Mouse (Mus musculus): Measurements from ENCODE around the gene Tln1. TPM values are rescaled to one million over a fixed set of nuclear protein-coding genes. Genes with fewer than 3 reads are reported as not detected.
A peak's percentile ranks its signal among the peaks of the same experiment; 100 is the strongest.

Gene Tln1
- polyA plus RNA-seq, 1 experiment from 2014 or later = 40.4 TPM

GRCm38 (mm10) chr4:43507938-43508665 is 54.4 kb downstream of the Tln1 start:
- Histone ChIP-seq H3K27me3 (ENCODE audit: control insufficient read depth, insufficient read depth, low read length) (peaks cover 21% of the 10 kb centered on the region), H3K4me1 (ENCODE audit: control insufficient read depth, insufficient read depth, low read length) (peaks cover 3% of the 10 kb centered on the region; the same call in 1 of the 2 replicates), H3K36me3 (ENCODE audit: control insufficient read depth, insufficient read depth, low read length) (no peaks in the 10 kb centered on the region), H3K9ac (ENCODE audit: low read length) (peak overlapping the region; percentile 36), H3K4me3 (ENCODE audit: low read depth, low read length) (peak overlapping the region; percentile 26), H3K4me2 (peak overlapping the region; percentile 53), H3K9me3 (ENCODE audit: control insufficient read depth, low read length) (no peaks in the 10 kb centered on the region), H3K27ac (ENCODE audit: low read depth, low read length) (no peak overlapping the region)
- peak; percentile 27; the same call in 1 of the 2 replicates for ATAC-seq (ENCODE audit: low FRiP score)
- WGBS = 16% methylated on average over 22 of the region's 22 CpGs
- DNase-seq (ENCODE audit: low spot score, missing footprints) = no peak

DNA sequence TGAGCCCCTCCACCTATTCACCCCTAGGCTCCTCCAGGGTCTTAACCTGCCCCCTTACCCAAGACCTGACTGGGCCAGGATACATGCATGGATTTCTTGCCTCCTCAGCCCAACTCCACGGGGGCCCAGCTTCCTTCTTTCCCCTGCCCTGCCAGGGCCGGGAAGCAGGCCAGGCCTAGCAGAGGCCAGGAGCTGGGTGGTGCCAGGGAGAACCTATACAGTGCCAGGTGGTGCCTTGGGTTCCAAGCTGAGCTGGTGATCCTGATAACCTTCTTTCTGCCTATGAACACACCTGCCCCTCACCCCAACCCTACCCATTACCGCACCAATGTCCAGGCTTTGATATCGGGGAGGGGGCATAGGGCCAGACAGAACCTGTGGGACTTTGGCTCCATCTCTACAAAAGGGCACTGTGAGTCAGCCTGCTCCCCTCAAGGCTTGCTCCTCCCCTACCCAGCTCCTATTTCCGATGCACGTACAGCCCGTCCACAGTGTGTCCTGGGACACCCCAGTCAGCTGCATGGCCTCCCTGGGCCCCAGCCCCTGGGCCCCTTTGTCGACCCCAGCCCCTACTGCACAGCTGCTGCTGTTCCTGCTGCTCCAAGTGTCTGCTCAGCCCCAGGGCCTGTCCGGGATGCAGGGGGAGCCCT is 55.8 kb downstream of the Tln1 start, which contains the start of gene Car9:
Car9 (plus strand) TSS at position 431 of the 650 bp plus-strand sequence.
- no peak within 1 kb of the TSS for H3K27ac ChIP-seq (ENCODE audit: low read depth, low read length)
- no peaks in the 10 kb centered on the region for H3K36me3 ChIP-seq (ENCODE audit: control insufficient read depth, insufficient read depth, low read length)
- no peak within 1 kb of the TSS for H3K9ac ChIP-seq (ENCODE audit: low read length)
- H3K4me3 ChIP-seq (ENCODE audit: low read depth, low read length) = no peak within 1 kb of the TSS
- DNase-seq (ENCODE audit: low spot score, missing footprints) (no peak), ATAC-seq (ENCODE audit: low FRiP score) (no peak)
- no peaks in the 10 kb centered on the region for H3K9me3 ChIP-seq (ENCODE audit: control insufficient read depth, low read length)
- WGBS = 49% methylated on average over 9 of the region's 9 CpGs
- H3K27me3 ChIP-seq (ENCODE audit: control insufficient read depth, insufficient read depth, low read length) = peaks cover 21% of the 10 kb centered on the region
- H3K4me1 ChIP-seq (ENCODE audit: control insufficient read depth, insufficient read depth, low read length) = peaks cover 3% of the 10 kb centered on the region; the same call in 1 of the 2 replicates
- H3K4me2 ChIP-seq = no peak within 1 kb of the TSS

DNA sequence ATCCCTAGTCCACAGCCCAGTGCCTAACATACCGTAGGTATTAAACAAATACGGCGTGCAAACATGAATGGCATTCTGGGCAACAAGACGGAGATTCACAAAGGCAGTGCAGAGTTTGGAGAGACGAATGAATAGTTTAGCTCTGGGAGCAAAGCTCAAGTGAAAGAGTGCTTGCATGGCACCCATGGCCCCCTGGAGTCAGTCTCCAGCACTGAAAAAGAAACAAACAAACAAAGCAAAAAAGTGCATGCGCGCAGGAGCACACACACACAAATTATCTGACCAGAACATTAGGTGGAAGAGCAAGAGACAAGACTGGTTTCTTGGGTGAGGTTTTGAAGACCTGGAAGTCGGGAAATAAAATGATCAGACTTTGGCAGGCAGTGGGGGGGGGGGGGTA is 56.4 kb downstream of the Tln1 start:
- Histone ChIP-seq H3K9me3 (ENCODE audit: control insufficient read depth, low read length) (no peaks in the 10 kb centered on the region), H3K27ac (ENCODE audit: low read depth, low read length) (no peak overlapping the region), H3K27me3 (ENCODE audit: control insufficient read depth, insufficient read depth, low read length) (peaks cover 21% of the 10 kb centered on the region), H3K4me2 (no peak overlapping the region), H3K4me3 (ENCODE audit: low read depth, low read length) (no peak overlapping the region), H3K4me1 (ENCODE audit: control insufficient read depth, insufficient read depth, low read length) (peaks cover 3% of the 10 kb centered on the region; the same call in 1 of the 2 replicates), H3K36me3 (ENCODE audit: control insufficient read depth, insufficient read depth, low read length) (no peaks in the 10 kb centered on the region), H3K9ac (ENCODE audit: low read length) (no peak overlapping the region)
- no peak for ATAC-seq (ENCODE audit: low FRiP score)
- DNase-seq (ENCODE audit: low spot score, missing footprints) = no peak
- 74% methylated on average over 8 of the region's 8 CpGs for WGBS

DNA sequence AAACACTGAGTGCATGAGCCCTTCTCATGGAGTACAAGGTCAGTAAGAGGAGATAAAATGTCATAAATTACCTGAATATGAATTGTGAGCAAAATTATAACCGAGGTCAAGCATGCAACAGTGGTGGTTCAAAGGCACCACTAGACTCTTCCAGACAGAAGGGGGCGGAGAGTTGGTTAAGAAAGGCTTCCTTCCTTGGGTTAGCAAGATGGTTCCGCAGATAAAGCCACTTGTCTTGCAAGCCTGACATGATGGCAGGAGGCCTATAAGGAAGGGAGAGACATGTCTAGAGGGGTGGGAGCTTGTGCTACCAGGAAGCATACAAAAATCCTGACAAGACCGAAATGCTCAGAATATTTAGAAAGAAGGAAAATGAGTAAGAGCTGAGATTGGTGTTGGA is 58.2 kb downstream of the Tln1 start:
- Histone ChIP-seq H3K9me3 (ENCODE audit: control insufficient read depth, low read length) (no peaks in the 10 kb centered on the region), H3K4me3 (ENCODE audit: low read depth, low read length) (no peak overlapping the region), H3K27me3 (ENCODE audit: control insufficient read depth, insufficient read depth, low read length) (peaks cover 21% of the 10 kb centered on the region), H3K4me1 (ENCODE audit: control insufficient read depth, insufficient read depth, low read length) (peaks cover 3% of the 10 kb centered on the region; the same call in 1 of the 2 replicates), H3K9ac (ENCODE audit: low read length) (no peak overlapping the region), H3K27ac (ENCODE audit: low read depth, low read length) (no peak overlapping the region), H3K4me2 (no peak overlapping the region), H3K36me3 (ENCODE audit: control insufficient read depth, insufficient read depth, low read length) (no peaks in the 10 kb centered on the region)
- no peak for ATAC-seq (ENCODE audit: low FRiP score)
- WGBS = 80% methylated on average over 4 of the region's 4 CpGs
- no peak for DNase-seq (ENCODE audit: low spot score, missing footprints)

- DNase-seq (ENCODE audit: low spot score, missing footprints) (no peak), ATAC-seq (ENCODE audit: low FRiP score) (no peak)
- no peak overlapping the region for H3K4me3 ChIP-seq (ENCODE audit: low read depth, low read length)
- peaks cover 8% of the 10 kb centered on the region for H3K4me1 ChIP-seq (ENCODE audit: control insufficient read depth, insufficient read depth, low read length)
- no peak overlapping the region for H3K4me2 ChIP-seq
- WGBS = 87% methylated on average over 6 of the region's 6 CpGs
- no peak overlapping the region for H3K9ac ChIP-seq (ENCODE audit: low read length)
- no peaks in the 10 kb centered on the region for H3K9me3 ChIP-seq (ENCODE audit: control insufficient read depth, low read length)
- no peak overlapping the region for H3K27ac ChIP-seq (ENCODE audit: low read depth, low read length)
- no peaks in the 10 kb centered on the region for H3K36me3 ChIP-seq (ENCODE audit: control insufficient read depth, insufficient read depth, low read length)
- peaks cover 15% of the 10 kb centered on the region for H3K27me3 ChIP-seq (ENCODE audit: control insufficient read depth, insufficient read depth, low read length)
Measured at GRCm38 (mm10) chr4:43503506-43503905, 59.0 kb downstream of the Tln1 start.

- Histone ChIP-seq H3K27me3 (ENCODE audit: control insufficient read depth, insufficient read depth, low read length) (peaks cover 14% of the 10 kb centered on the region), H3K4me3 (ENCODE audit: low read depth, low read length) (no peak overlapping the region), H3K4me1 (ENCODE audit: control insufficient read depth, insufficient read depth, low read length) (peaks cover 10% of the 10 kb centered on the region), H3K9ac (ENCODE audit: low read length) (no peak overlapping the region), H3K27ac (ENCODE audit: low read depth, low read length) (no peak overlapping the region), H3K9me3 (ENCODE audit: control insufficient read depth, low read length) (no peaks in the 10 kb centered on the region), H3K4me2 (no peak overlapping the region), H3K36me3 (ENCODE audit: control insufficient read depth, insufficient read depth, low read length) (no peaks in the 10 kb centered on the region)
- no peak for DNase-seq (ENCODE audit: low spot score, missing footprints)
- 78% methylated on average over 2 of the region's 2 CpGs for WGBS
- no peak for ATAC-seq (ENCODE audit: low FRiP score)
Measured at GRCm38 (mm10) chr4:43503041-43503440, 59.5 kb downstream of the Tln1 start.

DNA sequence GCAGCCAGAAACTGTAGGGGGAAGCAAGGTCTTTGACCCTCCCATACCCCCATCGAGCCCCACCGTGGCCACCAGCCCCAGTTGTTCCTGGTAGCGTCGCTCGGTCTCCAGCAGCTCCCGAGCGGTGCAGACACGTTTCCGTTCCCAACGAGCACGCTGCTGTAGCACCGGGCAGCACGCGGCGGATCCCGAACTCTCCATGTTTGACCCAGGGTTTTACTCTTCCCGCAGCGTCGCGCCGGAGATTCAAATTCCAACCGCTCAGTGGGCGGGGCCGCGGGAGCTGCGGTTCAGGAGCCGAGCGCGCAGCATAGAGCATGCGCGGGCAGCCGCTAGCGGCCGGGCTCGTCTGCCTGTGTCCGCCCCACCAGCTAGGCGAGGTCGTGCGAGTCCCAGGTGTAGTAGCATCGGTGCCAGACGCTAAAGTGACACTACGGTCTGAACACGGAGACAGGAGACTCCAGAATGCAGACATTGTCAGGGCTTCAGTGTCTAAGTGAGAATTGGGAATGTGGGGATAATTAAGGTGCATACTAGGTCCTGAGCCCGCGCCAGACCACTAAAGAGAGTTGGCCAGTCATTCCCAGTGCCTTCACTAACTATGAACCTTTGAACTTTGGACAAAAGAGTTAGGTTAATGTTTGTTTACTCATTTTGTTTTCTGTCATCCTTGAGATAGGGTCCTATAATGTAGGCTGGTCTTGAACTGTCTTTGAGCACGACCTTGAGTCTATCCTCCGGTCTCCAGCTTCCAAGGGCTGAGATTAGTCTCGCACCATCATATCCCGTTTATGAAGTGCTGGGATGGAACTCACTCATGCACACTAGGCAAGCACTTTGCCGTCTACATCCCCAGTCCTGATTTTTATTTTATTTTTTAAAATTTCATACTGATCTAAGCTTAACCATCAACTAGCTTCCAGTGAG is 62.8 kb downstream of the Tln1 start, which contains the start of gene Arhgef39:
Arhgef39 (minus strand) TSS at position 289 of the 927 bp plus-strand sequence.
- WGBS = 9% methylated on average over 50 of the region's 50 CpGs

DNA sequence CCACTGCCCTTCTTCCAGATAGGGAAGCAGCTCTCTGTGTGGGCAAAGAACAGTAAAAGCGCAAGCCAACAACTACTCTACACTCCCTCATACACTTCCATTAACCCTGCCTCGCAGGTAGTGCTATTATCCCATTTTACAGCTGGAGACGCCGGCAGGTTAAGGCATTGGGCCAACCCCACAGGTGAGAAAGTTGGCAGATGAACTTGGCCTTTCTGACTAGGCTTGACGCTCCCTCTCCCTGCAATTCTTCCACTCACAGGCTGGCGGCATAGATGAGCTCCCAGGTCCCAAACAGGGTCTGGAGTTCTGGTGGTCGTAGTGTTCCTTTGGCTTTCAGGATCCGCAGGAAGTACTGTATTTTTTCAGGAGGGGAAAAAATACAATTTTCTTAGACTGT is 63.5 kb downstream of the Tln1 start:
- Histone ChIP-seq H3K9ac (ENCODE audit: low read length) (peak overlapping the region; percentile 70), H3K4me2 (peak overlapping the region; percentile 75), H3K27ac (ENCODE audit: low read depth, low read length) (no peak overlapping the region), H3K36me3 (ENCODE audit: control insufficient read depth, insufficient read depth, low read length) (no peaks in the 10 kb centered on the region), H3K9me3 (ENCODE audit: control insufficient read depth, low read length) (no peaks in the 10 kb centered on the region), H3K4me1 (ENCODE audit: control insufficient read depth, insufficient read depth, low read length) (peaks cover 30% of the 10 kb centered on the region), H3K27me3 (ENCODE audit: control insufficient read depth, insufficient read depth, low read length) (no peaks in the 10 kb centered on the region), H3K4me3 (ENCODE audit: low read depth, low read length) (peak overlapping the region; percentile 57)
- 16% methylated on average over 8 of the region's 8 CpGs for WGBS
- DNase-seq (ENCODE audit: low spot score, missing footprints) (peak; percentile 90), ATAC-seq (ENCODE audit: low FRiP score) (peak; percentile 45; the same call in 1 of the 2 replicates)

More for the DNA sequence above, 62.8 kb downstream of the Tln1 start, which contains the start of gene Arhgef39:
- Histone ChIP-seq H3K4me1 (ENCODE audit: control insufficient read depth, insufficient read depth, low read length) (peaks cover 25% of the 10 kb centered on the region), H3K9me3 (ENCODE audit: control insufficient read depth, low read length) (no peaks in the 10 kb centered on the region), H3K27ac (ENCODE audit: low read depth, low read length) (no peak within 1 kb of the TSS), H3K36me3 (ENCODE audit: control insufficient read depth, insufficient read depth, low read length) (no peaks in the 10 kb centered on the region), H3K4me2 (peak within 1 kb of the TSS; percentile 75), H3K9ac (ENCODE audit: low read length) (peak within 1 kb of the TSS; percentile 70), H3K27me3 (ENCODE audit: control insufficient read depth, insufficient read depth, low read length) (no peaks in the 10 kb centered on the region), H3K4me3 (ENCODE audit: low read depth, low read length) (peak within 1 kb of the TSS; percentile 57)
- ATAC-seq (ENCODE audit: low FRiP score) (peak; percentile 89), DNase-seq (ENCODE audit: low spot score, missing footprints) (peak; percentile 99)
